Mouse (Mus musculus): Measurements from ENCODE around the gene Prodh2. TPM values are rescaled to one million over a fixed set of nuclear protein-coding genes. Genes with fewer than 3 reads are reported as not detected.

The Prodh2 gene
- not detected for total RNA-seq (2021)
- long read RNA-seq, experiment 1 = 0 reads
- long read RNA-seq, experiment 2 = 0 reads

- no peak for TF ChIP-seq CTCF (conservative IDR thresholded peaks at IDR 0.05)
- Histone ChIP-seq H3K27ac (no peak within 1 kb of the TSS), H3K4me3 (no peak within 1 kb of the TSS)
- no peak for DNase-seq (ENCODE audit: low spot score in 2 of 2)
Observed at GRCm38 (mm10) chr7:30493401-30493931, at the start of gene Prodh2. TSS of gene Prodh2 (plus strand) at chr7:30493622.

DNA sequence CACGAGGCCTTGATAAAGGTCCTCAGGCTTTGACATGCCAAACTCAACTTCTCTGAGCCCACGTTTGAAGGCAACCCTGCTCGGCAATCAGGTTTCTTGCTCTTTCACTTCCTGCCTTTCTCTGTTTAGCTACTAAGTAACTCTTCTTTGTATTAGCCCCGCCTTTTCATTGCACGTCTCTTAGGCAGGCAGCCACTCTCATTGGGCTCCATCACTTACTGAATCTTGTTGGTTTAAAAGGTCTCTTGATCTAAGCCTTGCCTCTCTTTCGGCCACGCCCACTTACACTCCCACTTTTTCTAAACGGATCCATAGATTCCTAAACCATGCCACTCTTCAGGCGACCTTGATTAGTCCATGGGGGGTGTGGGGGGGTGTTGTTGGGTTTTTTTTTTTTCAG lies 49.7 kb upstream of the Prodh2 start:
- peak overlapping the region; percentile 89 for H3K4me3 ChIP-seq
- no peak for DNase-seq (ENCODE audit: low spot score in 2 of 2)
- peak overlapping the region; percentile 100 for H3K27ac ChIP-seq
- no peak for TF ChIP-seq CTCF (conservative IDR thresholded peaks at IDR 0.05)

DNA sequence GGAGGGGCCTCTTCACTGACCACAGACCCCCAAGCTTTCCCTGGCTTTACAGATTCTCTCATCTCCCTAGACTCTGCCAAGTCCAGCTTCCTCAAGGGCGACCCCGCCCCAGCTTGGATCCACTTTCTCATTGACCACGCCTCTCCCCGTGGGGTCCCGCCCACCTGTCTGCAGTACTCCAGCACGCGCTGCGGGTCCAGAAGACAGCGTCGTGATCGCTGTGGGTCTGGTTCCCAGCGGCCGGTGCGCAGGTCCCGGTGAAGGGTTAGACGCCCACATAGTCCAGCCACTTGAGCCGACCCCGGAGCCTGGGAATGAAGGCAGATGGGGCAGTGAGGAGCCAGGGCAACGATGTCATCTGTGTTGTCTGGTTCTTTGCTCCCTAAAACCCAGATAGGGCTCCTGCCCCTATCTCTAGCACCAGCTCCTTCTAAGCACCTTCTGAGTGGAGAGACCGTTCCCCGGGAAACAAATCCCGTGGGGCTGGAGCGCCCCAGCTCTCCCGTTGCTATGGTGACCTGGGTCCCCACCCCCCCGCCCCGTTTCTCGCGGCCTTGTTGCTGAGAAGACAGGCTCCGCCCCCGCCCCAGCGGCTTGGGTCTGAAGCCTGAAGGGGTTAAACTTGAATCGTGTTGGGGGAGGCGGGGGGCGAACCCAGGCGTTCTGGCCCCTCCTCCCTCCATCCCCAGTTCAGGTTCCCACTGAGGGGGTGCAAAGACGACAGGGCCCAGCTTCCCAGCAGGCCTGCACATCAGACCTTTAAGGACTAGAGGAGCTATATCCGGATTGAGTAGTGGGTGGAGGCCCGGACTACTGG lies 49.1 kb upstream of the Prodh2 start:
- peak; percentile 70 to 81 for DNase-seq (ENCODE audit: low spot score in 2 of 2)
- Histone ChIP-seq H3K4me3 (peak overlapping the region; percentile 89), H3K27ac (peak overlapping the region; percentile 100)
- no peak for TF ChIP-seq CTCF (conservative IDR thresholded peaks at IDR 0.05)

GRCm38 (mm10) chr7:30444971-30445751 lies 48.3 kb upstream of the Prodh2 start, which contains the start of gene Aplp1:
TSS of gene Aplp1 (minus strand) at chr7:30445535.
- Histone ChIP-seq H3K27ac (peak within 1 kb of the TSS; percentile 100), H3K4me3 (peak within 1 kb of the TSS; percentile 89)
- no peak for TF ChIP-seq CTCF (conservative IDR thresholded peaks at IDR 0.05)
- DNase-seq (ENCODE audit: low spot score in 2 of 2) = peak; percentile 81 to 84

DNA sequence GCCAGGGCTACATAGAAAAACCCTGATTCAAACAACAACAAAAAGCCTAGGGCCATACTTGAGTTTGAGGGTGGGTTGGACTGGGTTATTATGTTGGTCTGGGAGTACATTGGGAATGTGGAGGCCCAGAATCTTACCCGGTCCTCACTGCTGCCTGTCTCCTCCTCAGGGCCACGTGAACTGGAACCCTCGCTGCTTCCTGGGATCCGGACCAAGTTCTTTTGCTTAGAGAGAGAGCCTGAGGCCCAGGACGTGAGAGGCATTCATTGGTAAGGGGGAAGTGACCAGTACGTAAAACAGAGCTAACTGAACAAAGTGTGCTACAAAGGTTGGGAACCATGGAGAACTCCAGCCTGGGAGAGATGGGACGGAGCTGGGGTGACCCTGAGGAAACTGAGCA lies 43.2 kb upstream of the Prodh2 start:
- H3K27ac ChIP-seq = peak overlapping the region; percentile 76
- no peak overlapping the region for H3K4me3 ChIP-seq
- TF ChIP-seq CTCF (conservative IDR thresholded peaks at IDR 0.05) = no peak
- peak in 1 of 2 experiments; percentile 50 for DNase-seq (ENCODE audit: low spot score in 2 of 2)

DNA sequence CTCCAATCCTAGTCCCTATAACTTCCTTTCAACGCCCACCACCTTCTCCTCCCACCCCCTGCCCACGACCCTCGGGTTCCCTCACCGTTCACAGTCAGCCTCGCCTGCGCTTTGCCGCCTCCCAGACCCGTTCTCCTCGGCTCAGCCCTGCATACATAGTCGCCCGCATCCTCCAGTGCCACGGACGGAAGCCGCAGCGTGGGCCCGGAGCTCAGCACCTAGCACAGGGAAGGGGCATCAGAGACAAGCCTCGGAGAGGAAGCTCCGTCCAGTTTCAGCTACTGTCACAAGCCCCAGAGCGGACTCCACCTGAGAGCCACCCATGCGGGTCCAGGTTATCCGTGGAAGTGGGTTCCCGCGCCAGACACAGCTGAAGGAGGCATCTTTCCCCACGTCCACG lies 40.1 kb upstream of the Prodh2 start:
- DNase-seq (ENCODE audit: low spot score in 2 of 2) = no peak
- H3K27ac ChIP-seq = no peak overlapping the region
- no peak overlapping the region for H3K4me3 ChIP-seq
- TF ChIP-seq CTCF (conservative IDR thresholded peaks at IDR 0.05) = no peak

DNA sequence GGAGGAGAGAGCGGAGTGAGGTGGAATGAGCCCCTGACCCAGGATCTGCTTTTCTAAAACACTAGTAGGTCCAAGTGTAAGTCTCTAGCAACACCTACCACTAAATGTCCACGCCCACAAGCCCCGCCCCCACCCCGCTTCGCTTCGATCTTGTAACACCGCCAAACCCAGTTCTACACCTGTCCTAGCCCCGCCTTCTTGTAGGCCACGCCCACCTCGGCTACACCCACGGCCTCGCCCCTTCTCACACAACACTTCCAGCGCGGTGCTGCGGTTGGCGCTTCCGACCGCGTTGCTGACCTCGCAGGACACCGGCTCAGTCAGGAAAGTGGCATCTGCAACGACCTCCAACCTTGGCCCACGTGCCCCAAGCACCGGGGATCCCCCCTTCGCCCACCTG lies 39.7 kb upstream of the Prodh2 start:
- no peak for TF ChIP-seq CTCF (conservative IDR thresholded peaks at IDR 0.05)
- Histone ChIP-seq H3K27ac (no peak overlapping the region), H3K4me3 (no peak overlapping the region)
- DNase-seq (ENCODE audit: low spot score in 2 of 2) = no peak

DNA sequence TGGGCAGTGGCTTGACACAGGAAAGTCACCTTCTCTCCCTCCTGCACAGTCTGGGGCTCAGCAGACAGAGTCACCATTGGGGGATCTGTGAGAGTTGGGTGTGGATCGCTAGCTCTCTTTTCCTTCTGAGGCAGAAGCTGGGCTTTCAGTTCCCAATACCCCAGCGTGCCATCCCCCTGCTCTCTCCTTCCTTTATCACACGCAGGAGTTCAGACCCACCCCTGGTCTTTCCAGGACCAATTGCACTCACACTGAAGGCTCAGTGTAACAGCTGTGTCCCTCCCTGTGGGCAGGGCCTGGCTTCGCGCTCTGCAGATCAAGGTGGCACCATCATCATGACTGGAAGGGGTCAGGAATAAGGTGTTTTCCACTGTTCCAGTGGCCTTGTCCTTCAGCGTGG lies 39.2 kb upstream of the Prodh2 start:
- Histone ChIP-seq H3K4me3 (no peak overlapping the region), H3K27ac (no peak overlapping the region)
- DNase-seq (ENCODE audit: low spot score in 2 of 2) = no peak
- TF ChIP-seq CTCF (conservative IDR thresholded peaks at IDR 0.05) = no peak

DNA sequence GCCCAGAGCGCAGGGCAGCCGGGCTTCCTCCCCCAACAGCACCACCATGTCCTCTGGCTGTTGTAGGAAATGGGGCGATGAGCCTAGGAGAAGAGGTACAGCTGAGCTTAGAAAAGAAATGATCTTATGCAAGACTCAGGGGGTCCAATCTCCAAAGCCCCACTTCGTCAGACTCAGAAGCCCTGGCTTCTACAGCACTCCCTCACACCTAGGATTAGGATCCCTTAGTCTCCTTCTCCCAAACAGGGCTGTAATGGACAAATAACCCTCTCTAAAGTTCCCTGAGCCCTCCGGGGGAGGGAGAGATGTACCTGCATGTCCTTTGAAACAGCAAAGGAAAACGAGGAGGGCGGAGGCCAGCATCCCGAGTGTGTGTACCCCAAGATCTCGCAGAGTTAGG lies 36.9 kb upstream of the Prodh2 start:
- Histone ChIP-seq H3K27ac (peak overlapping the region; percentile 92), H3K4me3 (peak overlapping the region; percentile 53)
- DNase-seq (ENCODE audit: low spot score in 2 of 2) = no peak
- TF ChIP-seq CTCF (conservative IDR thresholded peaks at IDR 0.05) = no peak

DNA sequence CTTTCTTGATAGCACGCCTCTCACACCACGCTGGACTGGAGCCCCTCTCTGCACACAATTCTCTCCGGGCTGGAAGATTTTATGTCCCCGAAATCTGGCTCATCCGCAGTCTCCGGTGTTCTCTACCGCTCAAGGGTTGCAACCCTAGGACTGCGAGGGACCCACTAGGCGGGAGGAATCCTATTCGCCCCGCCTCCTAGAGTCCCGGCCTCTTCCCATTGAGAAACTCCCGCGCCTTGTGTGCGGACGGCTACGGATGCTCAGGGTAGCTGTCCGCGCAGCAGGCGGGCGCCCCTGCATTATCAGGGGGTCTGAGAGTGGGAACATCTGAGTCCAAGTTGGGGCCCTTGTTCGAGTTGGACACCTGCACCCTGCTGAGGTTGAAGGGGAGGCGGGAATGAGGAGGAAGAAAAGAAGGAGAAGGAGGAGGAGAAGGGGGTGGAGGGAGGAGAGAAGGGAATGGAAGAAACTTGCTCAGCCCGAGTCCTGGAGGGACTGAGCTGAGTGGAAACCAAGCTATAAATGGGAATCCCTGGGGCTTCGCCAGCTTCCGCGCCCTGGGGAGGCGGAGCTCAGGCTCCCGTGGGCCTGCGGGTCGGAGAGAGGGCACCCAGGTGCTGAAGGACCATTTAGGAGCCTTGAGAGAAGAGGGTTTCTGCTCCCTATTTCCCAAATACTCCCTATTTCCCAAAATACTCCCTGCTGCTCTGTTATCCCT lies 36.4 kb upstream of the Prodh2 start:
- peak overlapping the region; percentile 53 for H3K4me3 ChIP-seq
- no peak for TF ChIP-seq CTCF (conservative IDR thresholded peaks at IDR 0.05)
- DNase-seq (ENCODE audit: low spot score in 2 of 2) = no peak
- H3K27ac ChIP-seq = peak overlapping the region; percentile 92

GRCm38 (mm10) chr7:30457629-30458330 lies 35.6 kb upstream of the Prodh2 start, which contains the start of the genes Kirrel2 and Nphs1:
TSS of gene Kirrel2 (minus strand) at chr7:30457690.
TSS of gene Nphs1 (plus strand) at chr7:30458315.
- TF ChIP-seq CTCF (conservative IDR thresholded peaks at IDR 0.05) = no peak
- Histone ChIP-seq H3K4me3 (peak within 1 kb of the TSS; percentile 53), H3K27ac (peak within 1 kb of the TSS; percentile 92)
- peak; percentile 71 for DNase-seq (ENCODE audit: low spot score in 2 of 2)

GRCm38 (mm10) chr7:30459484-30459883 lies 33.9 kb upstream of the Prodh2 start:
- no peak for TF ChIP-seq CTCF (conservative IDR thresholded peaks at IDR 0.05)
- Histone ChIP-seq H3K4me3 (no peak overlapping the region), H3K27ac (no peak overlapping the region)
- no peak for DNase-seq (ENCODE audit: low spot score in 2 of 2)
